ENCODE assay signal across 16 mouse cellular contexts in the genomic region with DNA sequence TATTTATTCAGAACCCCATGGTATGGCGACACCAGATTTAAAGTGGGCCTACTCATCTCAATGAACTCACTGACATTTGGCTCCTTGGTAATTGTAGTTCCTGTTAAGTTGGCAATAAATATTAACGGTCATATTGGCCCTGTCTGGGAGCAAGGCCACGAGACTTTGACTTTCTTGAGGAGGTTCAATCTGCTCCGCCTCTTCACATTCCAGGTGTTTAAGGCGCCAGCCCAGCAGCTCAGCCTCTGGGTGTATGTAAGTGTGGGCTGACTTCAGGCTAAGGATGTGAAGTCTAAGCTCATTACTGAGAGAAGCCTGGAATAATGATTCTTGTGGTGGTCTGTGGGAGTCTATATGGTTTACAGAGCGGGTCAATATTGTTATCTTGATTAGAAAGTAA.
"Had no signal": no experiment of that assay in that cellular context is flagged by ENCODE, and none has a peak within 500 bp of the region (broad histone marks: within the 10 kb centered on the region; RNA-seq: fewer than 3 reads in every experiment).

No protein-coding gene starts in this region.

- DNase-seq: kidney, adult 11 months; kidney, adult 9 months; kidney, postnatal 36 days; layer of hippocampus, adult 9-11 months; layer of hippocampus, postnatal 36 days; liver; lung, postnatal 10 days; right cerebral cortex, postnatal 14 days; thymus, adult 18-20 months; thymus, postnatal 14 days had no signal

- H3K27me3 ChIP-seq: limb, embryonic 12.5 days; midbrain, embryonic 12.5 days; neural tube, embryonic 13.5 days had no signal

- H3K4me2 ChIP-seq: limb, embryonic 12.5 days; midbrain, embryonic 12.5 days; neural tube, embryonic 13.5 days had no signal

- H3K4me1 ChIP-seq: limb, embryonic 12.5 days; midbrain, embryonic 12.5 days; neural tube, embryonic 13.5 days had no signal

- H3K9ac ChIP-seq: limb, embryonic 12.5 days; liver, embryonic 14.5 days; midbrain, embryonic 12.5 days; neural tube, embryonic 13.5 days had no signal

- H3K36me3 ChIP-seq: limb, embryonic 12.5 days; midbrain, embryonic 12.5 days; neural tube, embryonic 13.5 days had no signal

- H3K4me3 ChIP-seq: limb, embryonic 12.5 days; midbrain, embryonic 12.5 days; neural tube, embryonic 13.5 days had no signal

- ATAC-seq: midbrain, embryonic 16.5 days had no signal

- H3K9me3 ChIP-seq: limb, embryonic 12.5 days; midbrain, embryonic 12.5 days; neural tube, embryonic 13.5 days had no signal

- H3K27ac ChIP-seq: kidney, postnatal 0 days; limb, embryonic 12.5 days; liver, embryonic 14.5 days; midbrain, embryonic 12.5 days; neural tube, embryonic 13.5 days had no signal
